Mouse (Mus musculus) intestine, postnatal 0 days (tissue): ENCODE data around the gene Pik3cd. TPM values are rescaled to one million over a fixed set of nuclear protein-coding genes. Genes with fewer than 3 reads are reported as not detected.

ENCODE experiments used
- ATAC-seq: fragments of 200-750 bp; cut with Nextera tagmentation; 2 replicates; pipeline ENCODE4 v1.8.0; 2017; ENCODE audit warnings: mild to moderate bottlenecking, moderate TSS enrichment, moderate library complexity
- H3K27ac ChIP-seq: fragments of 300-500 bp; sonication (generic); 2 replicates; pipeline ENCODE4 v1.5.1; 2014; ENCODE audit warnings: mild to moderate bottlenecking, low read depth, low read length, moderate library complexity
- H3K27me3 ChIP-seq: fragments of 300-500 bp; sonication (generic); replicated peaks from 2 replicates; pipeline ENCODE4 v1.6.1; 2014; ENCODE audit warnings: low read length, mixed read lengths; ENCODE audit not compliant: control insufficient read depth, insufficient read depth
- H3K36me3 ChIP-seq: fragments of 300-500 bp; sonication (generic); 2 replicates; pipeline ENCODE4 v1.6.1; 2014; ENCODE audit warnings: mild to moderate bottlenecking, moderate library complexity; ENCODE audit not compliant: control insufficient read depth, insufficient read depth
- H3K4me1 ChIP-seq: fragments of 300-500 bp; sonication (generic); replicated peaks from 2 replicates; pipeline ENCODE4 v1.6.1; 2014; ENCODE audit warnings: antibody characterized with exemption, low read length, mixed read lengths; ENCODE audit not compliant: control insufficient read depth, insufficient read depth
- H3K4me2 ChIP-seq: fragments of 300-500 bp; sonication (generic); replicated peaks from 2 replicates; pipeline ENCODE4 v1.6.1; 2014; ENCODE audit warnings: low read depth, mild to moderate bottlenecking, moderate library complexity
- H3K4me3 ChIP-seq: fragments of 300-500 bp; sonication (generic); 2 replicates; pipeline ENCODE4 v1.5.1; 2014; ENCODE audit warnings: low read depth, low read length
- H3K9ac ChIP-seq: fragments of 300-500 bp; sonication (generic); 2 replicates; pipeline ENCODE4 v1.6.1; 2014; ENCODE audit warnings: mild to moderate bottlenecking, low read depth, low read length
- H3K9me3 ChIP-seq: fragments of 300-500 bp; sonication (generic); 2 replicates; pipeline ENCODE4 v1.6.1; 2016; ENCODE audit warnings: mixed run types; ENCODE audit not compliant: control insufficient read depth
- CTCF ChIP-seq: sonication (generic); IDR thresholded peaks from 2 replicates; pipeline ENCODE4 v1.5.1; 2016; ENCODE audit warnings: low read depth, mild to moderate bottlenecking, control low read depth, antibody characterized with exemption, moderate library complexity
- WGBS: fragments of 180-500 bp; shearing (Covaris S2); extraction: QIAGEN DNeasy Blood & Tissue Kit; methylation state at CpG from one replicate; pipeline ENCODE4 v1.1.7; 2014; 5-methylcytosine and 5-hydroxymethylcytosine counted together
- polyA plus RNA-seq: library from polyadenylated mRNA; unstranded; fragments of >200 nt; fragmentation: Nextera tagmentation; extraction: Ambion mirVana; gene quantifications from 2 replicates; pipeline ENCODE4 v1.2.1, GENCODE M21; 2015

Gene Pik3cd
- polyA plus RNA-seq, 1 experiment from 2014 or later, result 2.5 TPM

- peaks cover 64% of the 10 kb centered on the region for H3K36me3 ChIP-seq
Observed at GRCm38 (mm10) chr4:149728810-149729209, 26.4 kb upstream of the Pik3cd start.

GRCm38 (mm10) chr4:149727636-149728035 lies 25.3 kb upstream of the Pik3cd start:
- no peak overlapping the region for H3K4me2 ChIP-seq
- no peaks in the 10 kb centered on the region for H3K27me3 ChIP-seq
- H3K27ac ChIP-seq, result no peak overlapping the region
- 92% methylated on average over 5 of the region's 5 CpGs for WGBS
- H3K36me3 ChIP-seq, result peaks cover 69% of the 10 kb centered on the region
- no peak for ATAC-seq
- H3K9ac ChIP-seq, result no peak overlapping the region
- H3K4me1 ChIP-seq, result peaks cover 3% of the 10 kb centered on the region; the same call in 1 of the 2 replicates
- no peak overlapping the region for H3K4me3 ChIP-seq
- no peak for TF ChIP-seq CTCF
- H3K9me3 ChIP-seq, result no peaks in the 10 kb centered on the region

More at GRCm38 (mm10) chr4:149728810-149729209, 26.4 kb upstream of the Pik3cd start:
- Histone ChIP-seq H3K9me3 (no peaks in the 10 kb centered on the region), H3K4me2 (no peak overlapping the region), H3K27me3 (no peaks in the 10 kb centered on the region), H3K4me3 (no peak overlapping the region), H3K4me1 (peaks cover 3% of the 10 kb centered on the region; the same call in 1 of the 2 replicates), H3K27ac (no peak overlapping the region), H3K9ac (no peak overlapping the region)
- no peak for ATAC-seq
- WGBS, result 79% methylated on average over 8 of the region's 8 CpGs
- TF ChIP-seq CTCF, result no peak

- H3K4me1 ChIP-seq, result 0 out of 2 replicates have a peak, but pooled peaks cover 3% of the 10 kb centered on the region
- no peaks in the 10 kb centered on the region for H3K9me3 ChIP-seq
- no peaks in the 10 kb centered on the region for H3K27me3 ChIP-seq
- TF ChIP-seq CTCF, result peak; percentile 87
- H3K36me3 ChIP-seq, result peaks cover 75% of the 10 kb centered on the region
- peak; percentile 26; the same call in 1 of the 2 replicates for ATAC-seq
- H3K4me3 ChIP-seq, result no peak overlapping the region
- no peak overlapping the region for H3K4me2 ChIP-seq
- H3K27ac ChIP-seq, result no peak overlapping the region
- 54% methylated on average over 15 of the region's 15 CpGs for WGBS
- no peak overlapping the region for H3K9ac ChIP-seq
Observed at GRCm38 (mm10) chr4:149725661-149726350, 23.4 kb upstream of the Pik3cd start.

- Histone ChIP-seq H3K4me3 (no peak overlapping the region), H3K27ac (no peak overlapping the region; the same call in 1 of the 2 replicates), H3K4me2 (no peak overlapping the region), H3K36me3 (peaks cover 75% of the 10 kb centered on the region), H3K27me3 (no peaks in the 10 kb centered on the region), H3K9ac (no peak overlapping the region), H3K9me3 (no peaks in the 10 kb centered on the region), H3K4me1 (no peaks in the 10 kb centered on the region)
- TF ChIP-seq CTCF, result no peak
- ATAC-seq, result no peak
- 93% methylated on average over 17 of the region's 17 CpGs for WGBS
Observed at GRCm38 (mm10) chr4:149724916-149725470, 22.6 kb upstream of the Pik3cd start.

- Histone ChIP-seq H3K9ac (no peak overlapping the region), H3K4me1 (no peaks in the 10 kb centered on the region), H3K27me3 (no peaks in the 10 kb centered on the region), H3K36me3 (peaks cover 70% of the 10 kb centered on the region), H3K27ac (no peak overlapping the region), H3K9me3 (no peaks in the 10 kb centered on the region), H3K4me3 (no peak overlapping the region), H3K4me2 (no peak overlapping the region)
- WGBS, result 73% methylated on average over 17 of the region's 17 CpGs
- ATAC-seq, result peak; percentile 66; the same call in 1 of the 2 replicates
- peak; percentile 86 for TF ChIP-seq CTCF
Observed at GRCm38 (mm10) chr4:149723855-149724731, 21.7 kb upstream of the Pik3cd start.

- TF ChIP-seq CTCF, result no peak
- 92% methylated on average over 12 of the region's 12 CpGs for WGBS
- H3K36me3 ChIP-seq, result peaks cover 71% of the 10 kb centered on the region
Observed at GRCm38 (mm10) chr4:149723021-149723390, 20.6 kb upstream of the Pik3cd start.

More at GRCm38 (mm10) chr4:149723021-149723390, 20.6 kb upstream of the Pik3cd start:
- Histone ChIP-seq H3K4me2 (no peak overlapping the region), H3K4me1 (no peaks in the 10 kb centered on the region), H3K4me3 (no peak overlapping the region), H3K9me3 (no peaks in the 10 kb centered on the region), H3K27me3 (no peaks in the 10 kb centered on the region), H3K27ac (no peak overlapping the region), H3K9ac (no peak overlapping the region)
- no peak for ATAC-seq
